Mouse (Mus musculus) forebrain, embryonic 16.5 days (tissue): ENCODE results near the gene Gm20388. TPM values are rescaled to one million over a fixed set of nuclear protein-coding genes. Genes with fewer than 3 reads are reported as not detected.

ENCODE experiments used
- ATAC-seq: fragments of 200-750 bp; cut with Nextera tagmentation; 2 replicates; pipeline ENCODE4 v1.8.0; 2017; ENCODE audit warnings: mild to moderate bottlenecking, moderate library complexity
- H3K27ac ChIP-seq: fragments of 300-500 bp; sonication (generic); 2 replicates; pipeline ENCODE4 v1.5.1; 2014; ENCODE audit warnings: low read length, control low read depth
- H3K27me3 ChIP-seq: fragments of 300-500 bp; sonication (generic); replicated peaks from 2 replicates; pipeline ENCODE4 v1.6.1; 2014; ENCODE audit warnings: low read length; ENCODE audit not compliant: control insufficient read depth, insufficient read depth
- H3K36me3 ChIP-seq: fragments of 300-500 bp; sonication (generic); 2 replicates; pipeline ENCODE4 v1.6.1; 2014; ENCODE audit not compliant: control insufficient read depth, insufficient read depth
- H3K4me1 ChIP-seq: fragments of 300-500 bp; sonication (generic); replicated peaks from 2 replicates; pipeline ENCODE4 v1.6.1; 2014; ENCODE audit warnings: low read length; ENCODE audit not compliant: control insufficient read depth, insufficient read depth
- H3K4me2 ChIP-seq: fragments of 300-500 bp; sonication (generic); 2 replicates; pipeline ENCODE4 v1.6.1; 2014; ENCODE audit warnings: mild to moderate bottlenecking, low read length, control low read depth
- H3K4me3 ChIP-seq: fragments of 300-500 bp; sonication (generic); replicated peaks from 2 replicates; pipeline ENCODE4 v1.5.1; 2014; ENCODE audit warnings: mild to moderate bottlenecking, low read length, control low read depth
- H3K9ac ChIP-seq: fragments of 300-500 bp; sonication (generic); replicated peaks from 2 replicates; pipeline ENCODE4 v1.6.1; 2014; ENCODE audit warnings: low read depth, low read length, control low read depth
- H3K9me3 ChIP-seq: fragments of 300-500 bp; sonication (generic); 2 replicates; pipeline ENCODE4 v1.6.1; 2016; ENCODE audit warnings: low read length; ENCODE audit not compliant: control insufficient read depth
- WGBS: fragments of 180-500 bp; shearing (Covaris S2); extraction: QIAGEN DNeasy Blood & Tissue Kit; methylation state at CpG from one replicate; pipeline ENCODE4 v1.1.7; 2014; 5-methylcytosine and 5-hydroxymethylcytosine counted together
- polyA plus RNA-seq: library from polyadenylated mRNA; unstranded; fragments of >200 nt; fragmentation: Nextera tagmentation; extraction: Ambion mirVana; gene quantifications from 2 replicates; pipeline ENCODE4 v1.2.1, GENCODE M21; 2015

Gm20388 gene
- polyA plus RNA-seq, 1 experiment from 2014 or later, result 4.7 TPM

DNA sequence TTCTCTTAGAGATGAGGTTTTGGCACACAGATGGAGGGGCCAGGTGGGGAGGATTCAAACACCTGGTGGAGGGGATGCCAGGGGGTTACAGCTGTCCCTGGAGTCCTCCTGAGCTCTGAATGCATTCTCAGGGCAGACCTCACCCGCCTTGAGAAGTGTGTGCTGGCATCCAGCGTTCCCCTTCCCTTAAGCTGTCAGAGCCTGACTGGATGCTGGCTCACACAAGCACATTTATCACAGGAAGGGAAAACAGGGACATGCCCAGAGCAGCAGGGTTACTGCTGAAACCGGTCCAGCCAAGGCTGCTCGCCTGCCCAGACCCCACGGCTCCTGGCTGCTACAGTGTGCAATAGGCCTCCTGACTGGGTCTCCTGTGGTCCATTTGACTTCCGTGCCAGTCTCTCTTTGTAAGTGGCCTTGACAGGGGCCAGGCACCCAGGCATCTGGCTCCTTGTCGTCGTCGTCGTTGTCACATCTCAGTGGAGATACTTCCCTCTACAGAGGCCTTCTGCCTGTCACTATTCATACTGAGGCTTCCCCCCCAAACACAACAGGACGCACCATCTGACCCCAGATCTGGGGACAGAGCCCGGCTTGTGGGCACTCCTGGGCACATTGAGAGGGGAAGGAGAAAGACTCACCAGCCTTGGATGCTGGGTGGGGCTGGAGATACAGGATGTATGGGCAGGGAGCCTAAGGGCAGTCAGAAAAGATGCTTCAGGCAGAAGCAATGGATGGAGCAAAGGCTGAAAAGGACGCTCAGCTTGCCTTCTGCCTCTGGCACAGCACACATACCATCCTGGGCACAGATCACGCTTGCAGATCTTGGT is 2810.4 kb downstream of the Gm20388 start:
- peak overlapping the region; percentile 43 for H3K9ac ChIP-seq
- no peaks in the 10 kb centered on the region for H3K9me3 ChIP-seq
- peaks cover 24% of the 10 kb centered on the region for H3K4me1 ChIP-seq
- no peaks in the 10 kb centered on the region for H3K36me3 ChIP-seq
- H3K27ac ChIP-seq, result peak overlapping the region; percentile 79
- H3K4me3 ChIP-seq, result no peak overlapping the region
- 49% methylated on average over 14 of the region's 14 CpGs for WGBS
- peak overlapping the region; percentile 46 for H3K4me2 ChIP-seq
- peak; percentile 43; the same call in 1 of the 2 replicates for ATAC-seq
- no peaks in the 10 kb centered on the region for H3K27me3 ChIP-seq

GRCm38 (mm10) chr8:122725187-122725586 is 2814.5 kb downstream of the Gm20388 start:
- 92% methylated on average over 6 of the region's 6 CpGs for WGBS

GRCm38 (mm10) chr8:122726789-122727188 is 2816.1 kb downstream of the Gm20388 start:
- Histone ChIP-seq H3K4me2 (no peak overlapping the region), H3K9ac (no peak overlapping the region), H3K4me1 (peaks cover 3% of the 10 kb centered on the region), H3K4me3 (no peak overlapping the region), H3K27me3 (no peaks in the 10 kb centered on the region), H3K36me3 (no peaks in the 10 kb centered on the region), H3K9me3 (no peaks in the 10 kb centered on the region), H3K27ac (no peak overlapping the region)
- 54% methylated on average over 2 of the region's 2 CpGs for WGBS
- no peak for ATAC-seq

More at GRCm38 (mm10) chr8:122725187-122725586, 2814.5 kb downstream of the Gm20388 start:
- Histone ChIP-seq H3K9ac (no peak overlapping the region), H3K4me3 (no peak overlapping the region), H3K9me3 (no peaks in the 10 kb centered on the region), H3K4me2 (no peak overlapping the region), H3K4me1 (peaks cover 19% of the 10 kb centered on the region), H3K36me3 (no peaks in the 10 kb centered on the region), H3K27ac (no peak overlapping the region), H3K27me3 (no peaks in the 10 kb centered on the region)
- ATAC-seq, result no peak

- H3K9ac ChIP-seq, result no peak overlapping the region
- no peak overlapping the region for H3K4me3 ChIP-seq
- ATAC-seq, result no peak
- no peaks in the 10 kb centered on the region for H3K4me1 ChIP-seq
- H3K9me3 ChIP-seq, result no peaks in the 10 kb centered on the region
- H3K4me2 ChIP-seq, result no peak overlapping the region
- H3K36me3 ChIP-seq, result no peaks in the 10 kb centered on the region
- no peaks in the 10 kb centered on the region for H3K27me3 ChIP-seq
- H3K27ac ChIP-seq, result no peak overlapping the region
- 68% methylated on average over 5 of the region's 5 CpGs for WGBS
Observed at GRCm38 (mm10) chr8:122727412-122727811, 2816.8 kb downstream of the Gm20388 start.

DNA sequence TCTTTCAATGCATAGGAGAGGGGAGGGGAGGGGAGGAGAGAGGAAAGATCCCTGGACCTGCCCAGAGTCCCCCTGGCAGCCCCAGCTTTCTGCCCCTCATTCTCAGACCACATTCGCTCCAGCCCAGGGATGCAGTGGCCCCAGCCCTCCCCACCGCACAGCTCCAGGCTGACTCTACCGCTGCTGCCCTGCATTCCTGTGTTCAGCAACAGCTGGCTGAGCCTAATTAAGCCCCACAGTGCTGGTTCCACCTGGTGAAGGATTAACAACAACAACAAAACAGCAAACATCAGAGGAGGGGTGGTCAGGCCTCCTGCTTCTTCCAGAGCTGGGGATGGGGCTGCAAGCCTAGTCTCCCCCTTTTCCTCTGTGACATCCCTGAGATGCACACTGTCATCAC is 2818.0 kb downstream of the Gm20388 start:
- ATAC-seq, result no peak
- Histone ChIP-seq H3K4me1 (peaks cover 1% of the 10 kb centered on the region), H3K9ac (no peak overlapping the region), H3K27ac (no peak overlapping the region), H3K4me2 (no peak overlapping the region), H3K27me3 (no peaks in the 10 kb centered on the region), H3K9me3 (no peaks in the 10 kb centered on the region), H3K4me3 (no peak overlapping the region), H3K36me3 (no peaks in the 10 kb centered on the region)
- 4% methylated on average over 3 of the region's 3 CpGs for WGBS

GRCm38 (mm10) chr8:122735110-122735509 is 2824.5 kb downstream of the Gm20388 start:
- Histone ChIP-seq H3K36me3 (no peaks in the 10 kb centered on the region), H3K9ac (peak overlapping the region; percentile 29), H3K27ac (peak overlapping the region; percentile 71), H3K4me2 (no peak overlapping the region), H3K9me3 (no peaks in the 10 kb centered on the region), H3K4me3 (no peak overlapping the region), H3K4me1 (peaks cover 65% of the 10 kb centered on the region), H3K27me3 (no peaks in the 10 kb centered on the region)
- no peak for ATAC-seq
- 68% methylated on average over 3 of the region's 3 CpGs for WGBS

DNA sequence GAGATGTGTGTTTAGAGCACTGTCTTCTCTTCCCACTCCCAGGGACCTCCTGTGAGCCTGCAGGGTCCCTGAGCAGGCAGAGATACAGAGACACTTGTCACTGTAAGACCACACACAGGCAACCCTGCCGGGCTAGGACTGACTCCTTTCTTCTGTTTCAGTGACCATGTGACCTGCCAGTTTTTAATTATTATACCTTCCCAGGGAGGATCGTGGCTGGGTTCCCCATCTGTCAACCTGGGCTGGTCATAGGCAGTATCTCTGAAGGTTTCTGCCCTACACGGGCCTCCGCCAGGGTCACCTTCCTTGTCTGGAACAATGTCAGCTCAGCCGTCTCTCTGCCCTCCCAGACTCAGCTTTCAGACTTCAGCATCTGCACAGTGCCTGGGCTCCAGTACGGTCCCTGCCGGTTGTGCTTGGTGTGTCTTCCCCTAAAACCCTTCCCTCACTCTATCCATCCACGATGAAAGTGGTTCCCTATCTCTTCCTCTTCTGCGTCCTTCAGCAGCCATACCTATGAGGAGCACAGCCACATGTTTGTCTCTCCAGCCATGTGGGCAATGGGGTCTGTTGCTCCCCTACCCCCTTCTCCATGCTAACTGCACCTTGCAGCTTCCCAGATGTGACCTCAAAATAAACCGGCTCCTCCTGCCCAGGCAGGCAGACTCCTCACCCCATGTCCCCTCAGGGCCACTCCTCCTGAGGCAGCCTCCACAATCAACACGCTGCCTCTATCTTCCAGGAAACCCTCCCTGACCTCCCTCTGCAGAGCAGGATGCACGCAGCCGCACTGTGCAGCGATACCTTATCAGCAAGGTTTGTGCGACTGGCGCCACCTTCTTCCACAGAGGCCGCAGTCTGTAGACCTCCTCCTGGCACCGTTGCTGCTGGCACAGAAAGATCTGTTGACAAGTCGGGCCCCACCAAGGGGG is 2825.2 kb downstream of the Gm20388 start:
- no peaks in the 10 kb centered on the region for H3K9me3 ChIP-seq
- 54% methylated on average over 19 of the region's 19 CpGs for WGBS
- no peak overlapping the region for H3K4me2 ChIP-seq
- H3K36me3 ChIP-seq, result no peaks in the 10 kb centered on the region
- peak overlapping the region; percentile 29 for H3K9ac ChIP-seq
- ATAC-seq, result no peak
- H3K4me1 ChIP-seq, result peaks cover 67% of the 10 kb centered on the region
- no peak overlapping the region for H3K4me3 ChIP-seq
- peak overlapping the region; percentile 71 for H3K27ac ChIP-seq
- no peaks in the 10 kb centered on the region for H3K27me3 ChIP-seq

- Histone ChIP-seq H3K4me3 (no peak overlapping the region), H3K27ac (no peak overlapping the region), H3K4me1 (peaks cover 73% of the 10 kb centered on the region), H3K9ac (no peak overlapping the region), H3K9me3 (no peaks in the 10 kb centered on the region), H3K36me3 (no peaks in the 10 kb centered on the region), H3K27me3 (no peaks in the 10 kb centered on the region), H3K4me2 (no peak overlapping the region)
- 89% methylated on average over 11 of the region's 11 CpGs for WGBS
- ATAC-seq, result no peak
Observed at GRCm38 (mm10) chr8:122736623-122737022, 2826.0 kb downstream of the Gm20388 start.

GRCm38 (mm10) chr8:122737071-122737470 is 2826.4 kb downstream of the Gm20388 start:
- Histone ChIP-seq H3K4me2 (no peak overlapping the region), H3K9me3 (no peaks in the 10 kb centered on the region), H3K27me3 (no peaks in the 10 kb centered on the region), H3K9ac (no peak overlapping the region), H3K4me1 (peaks cover 78% of the 10 kb centered on the region), H3K27ac (peak overlapping the region; percentile 38; the same call in 1 of the 2 replicates), H3K4me3 (no peak overlapping the region), H3K36me3 (no peaks in the 10 kb centered on the region)
- no peak for ATAC-seq
- WGBS, result 41% methylated on average over 4 of the region's 4 CpGs
